Mouse (Mus musculus) lung, embryonic 16.5 days (tissue): ENCODE measurements around the gene Kif28. TPM values are rescaled to one million over a fixed set of nuclear protein-coding genes. Genes with fewer than 3 reads are reported as not detected.

Experiments
- ATAC-seq: fragments of 200-750 bp; cut with Nextera tagmentation; 2 replicates; pipeline ENCODE4 v1.8.0; 2017; ENCODE audit warnings: low read depth, mild to moderate bottlenecking, moderate library complexity
- H3K27ac ChIP-seq: fragments of 300-500 bp; sonication (generic); 2 replicates; pipeline ENCODE4 v1.5.1; 2014; ENCODE audit warnings: mild to moderate bottlenecking, control low read depth, low read length
- H3K27me3 ChIP-seq: fragments of 300-500 bp; sonication (generic); 2 replicates; pipeline ENCODE4 v1.6.1; 2014; ENCODE audit warnings: low read depth, low read length, mixed read lengths; ENCODE audit not compliant: control insufficient read depth, insufficient read depth
- H3K36me3 ChIP-seq: fragments of 300-500 bp; sonication (generic); 2 replicates; pipeline ENCODE4 v1.6.1; 2014; ENCODE audit warnings: low read length; ENCODE audit not compliant: control insufficient read depth, insufficient read depth
- H3K4me1 ChIP-seq: fragments of 300-500 bp; sonication (generic); replicated peaks from 2 replicates; pipeline ENCODE4 v1.6.1; 2014; ENCODE audit warnings: low read length, mixed read lengths; ENCODE audit not compliant: control insufficient read depth, insufficient read depth
- H3K4me2 ChIP-seq: fragments of 300-500 bp; sonication (generic); 2 replicates; pipeline ENCODE4 v1.6.1; 2014; ENCODE audit warnings: low read depth, low read length, control low read depth
- H3K4me3 ChIP-seq: fragments of 300-500 bp; sonication (generic); 2 replicates; pipeline ENCODE4 v1.5.1; 2014; ENCODE audit warnings: mild to moderate bottlenecking, low read length, control low read depth
- H3K9ac ChIP-seq: fragments of 300-500 bp; sonication (generic); 2 replicates; pipeline ENCODE4 v1.6.1; 2014; ENCODE audit warnings: low read length, control low read depth
- H3K9me3 ChIP-seq: fragments of 300-500 bp; sonication (generic); 2 replicates; pipeline ENCODE4 v1.6.1; 2016; ENCODE audit warnings: low read length; ENCODE audit not compliant: control insufficient read depth
- WGBS: fragments of 180-500 bp; shearing (Covaris S2); extraction: QIAGEN DNeasy Blood & Tissue Kit; methylation state at CpG from one replicate; pipeline ENCODE4 v1.1.7; 2014; 5-methylcytosine and 5-hydroxymethylcytosine counted together
- polyA plus RNA-seq: library from polyadenylated mRNA; unstranded; fragments of >200 nt; fragmentation: Nextera tagmentation; extraction: Ambion mirVana; gene quantifications from 2 replicates; pipeline ENCODE4 v1.2.1, GENCODE M21; 2015

The Kif28 gene
- polyA plus RNA-seq = 0.44 TPM in 1 of 2 replicates, not detected in the other

DNA sequence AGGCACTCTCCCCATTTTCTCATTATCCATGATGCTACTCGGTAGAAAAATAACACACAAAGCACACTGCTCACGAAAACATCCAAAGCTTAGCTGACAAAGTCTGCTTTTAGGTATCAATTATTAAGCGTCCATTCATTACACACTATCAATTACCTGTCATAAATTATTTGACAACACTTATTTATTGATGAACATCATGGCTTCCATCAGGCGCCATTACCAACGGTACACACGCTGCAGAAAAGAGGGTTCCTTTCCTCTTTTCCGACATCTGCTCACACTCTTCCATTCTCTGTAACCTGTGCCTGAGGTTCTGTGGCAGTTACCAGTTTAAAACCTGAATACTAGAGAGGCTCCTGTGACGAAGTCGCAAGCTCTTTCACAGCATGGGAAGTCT lies at the start of gene Kif28:
Gene Kif28, minus strand, starts transcription at position 101 of the 400 bp plus-strand sequence.
- Histone ChIP-seq H3K4me1 (no peaks in the 10 kb centered on the region), H3K4me2 (no peak within 1 kb of the TSS), H3K9ac (no peak within 1 kb of the TSS), H3K9me3 (no peaks in the 10 kb centered on the region), H3K27ac (no peak within 1 kb of the TSS), H3K27me3 (no peaks in the 10 kb centered on the region), H3K36me3 (peaks cover 29% of the 10 kb centered on the region), H3K4me3 (no peak within 1 kb of the TSS)
- ATAC-seq = no peak
- 92% methylated on average over 9 of the region's 9 CpGs for WGBS

DNA sequence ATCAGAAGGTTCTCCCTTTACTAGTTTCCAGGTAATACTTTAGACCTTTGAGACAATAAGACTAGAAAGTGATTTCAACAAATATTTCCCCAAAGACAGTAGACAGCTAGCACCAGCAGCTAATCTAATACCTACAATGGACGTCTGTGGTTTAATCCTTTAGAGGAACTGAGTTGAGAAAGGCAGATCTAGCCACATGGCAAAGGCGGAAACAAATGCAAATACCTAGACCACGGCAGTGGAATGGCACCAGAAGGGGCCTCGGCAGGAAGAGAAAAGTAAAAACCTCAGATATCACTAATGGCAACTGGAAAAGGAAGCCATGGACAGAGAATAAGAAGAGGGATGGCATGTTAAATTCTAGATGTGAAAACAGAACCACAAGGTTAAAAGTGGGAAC lies 42.2 kb upstream of the Kif28 start:
- Histone ChIP-seq H3K9me3 (no peaks in the 10 kb centered on the region), H3K4me2 (no peak overlapping the region), H3K27ac (no peak overlapping the region), H3K4me1 (no peaks in the 10 kb centered on the region), H3K9ac (no peak overlapping the region), H3K36me3 (peaks cover 42% of the 10 kb centered on the region), H3K4me3 (no peak overlapping the region), H3K27me3 (no peaks in the 10 kb centered on the region)
- no peak for ATAC-seq
- 83% methylated on average over 4 of the region's 4 CpGs for WGBS

DNA sequence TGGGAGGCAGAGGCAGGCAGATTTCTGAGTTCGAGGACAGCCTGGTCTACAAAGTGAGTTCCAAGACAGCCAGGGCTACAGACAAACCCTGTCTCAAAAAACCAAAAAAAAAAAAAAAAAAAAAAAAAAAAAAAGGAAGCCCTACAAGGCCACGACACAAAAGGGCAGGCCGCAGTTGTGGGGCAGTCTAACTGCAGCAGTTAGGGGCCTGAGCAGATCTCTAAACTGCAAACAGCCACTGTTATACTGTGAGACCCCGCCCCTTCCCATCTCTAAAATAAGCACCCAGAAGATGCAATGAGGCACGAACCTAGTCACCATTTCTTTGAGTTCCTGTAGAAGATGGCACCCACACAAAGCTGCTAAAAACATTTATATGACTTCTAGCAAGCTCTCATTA lies 40.4 kb upstream of the Kif28 start:
- H3K9me3 ChIP-seq = no peaks in the 10 kb centered on the region
- no peak overlapping the region for H3K4me2 ChIP-seq
- H3K4me3 ChIP-seq = no peak overlapping the region
- H3K27ac ChIP-seq = no peak overlapping the region
- no peak for ATAC-seq
- no peak overlapping the region for H3K9ac ChIP-seq
- no peaks in the 10 kb centered on the region for H3K4me1 ChIP-seq
- H3K36me3 ChIP-seq = peaks cover 45% of the 10 kb centered on the region
- H3K27me3 ChIP-seq = no peaks in the 10 kb centered on the region
- 89% methylated on average over 5 of the region's 5 CpGs for WGBS

DNA sequence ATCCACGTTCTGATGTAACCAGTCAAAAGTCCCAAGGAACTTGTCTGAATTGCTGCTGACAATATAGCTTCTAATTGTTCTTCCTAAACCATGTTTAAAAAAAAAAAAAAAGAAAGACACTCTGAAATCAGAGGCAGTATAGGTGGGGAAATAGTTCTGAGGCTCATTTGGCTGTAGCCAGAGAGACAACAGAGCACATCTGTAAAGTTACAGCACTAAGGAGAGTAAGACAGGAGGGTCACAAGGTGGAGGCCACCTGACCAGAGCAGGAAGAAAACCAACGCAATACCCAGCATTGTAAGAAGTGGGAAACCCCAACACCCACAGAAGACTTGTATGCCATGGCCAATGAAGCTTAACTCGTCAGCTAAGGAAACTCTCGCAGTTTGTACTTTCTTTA lies 39.0 kb upstream of the Kif28 start:
- Histone ChIP-seq H3K4me3 (no peak overlapping the region), H3K9me3 (no peaks in the 10 kb centered on the region), H3K27me3 (no peaks in the 10 kb centered on the region), H3K4me1 (no peaks in the 10 kb centered on the region), H3K27ac (no peak overlapping the region), H3K4me2 (no peak overlapping the region), H3K36me3 (peaks cover 43% of the 10 kb centered on the region), H3K9ac (no peak overlapping the region)
- no peak for ATAC-seq
- WGBS = 81% methylated on average over 4 of the region's 4 CpGs

DNA sequence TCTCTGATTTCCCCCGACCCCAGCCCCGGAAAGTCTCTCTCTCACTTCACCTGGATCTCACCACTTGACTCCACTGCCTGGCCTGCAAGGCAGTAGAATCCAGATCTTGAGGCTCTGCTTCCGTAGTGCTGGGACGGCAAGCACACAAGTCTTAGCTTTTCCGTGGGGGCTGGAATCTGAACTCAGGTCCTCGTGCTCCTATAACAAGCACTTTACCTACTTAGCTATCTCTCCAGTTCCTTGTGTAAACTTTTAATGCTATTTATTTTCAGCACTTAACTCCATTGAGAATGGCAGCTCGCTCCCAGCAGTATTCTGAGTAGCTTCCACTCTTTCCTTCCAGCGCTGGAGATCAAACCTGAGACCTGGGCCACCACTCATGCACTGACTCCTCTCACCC lies 31.8 kb upstream of the Kif28 start:
- H3K27me3 ChIP-seq = no peaks in the 10 kb centered on the region
- no peak overlapping the region for H3K27ac ChIP-seq
- H3K4me3 ChIP-seq = no peak overlapping the region
- no peak overlapping the region for H3K4me2 ChIP-seq
- H3K9ac ChIP-seq = no peak overlapping the region
- 69% methylated on average over 8 of the region's 8 CpGs for WGBS
- no peaks in the 10 kb centered on the region for H3K4me1 ChIP-seq
- peaks cover 44% of the 10 kb centered on the region for H3K36me3 ChIP-seq
- ATAC-seq = peak; percentile 81
- H3K9me3 ChIP-seq = no peaks in the 10 kb centered on the region

DNA sequence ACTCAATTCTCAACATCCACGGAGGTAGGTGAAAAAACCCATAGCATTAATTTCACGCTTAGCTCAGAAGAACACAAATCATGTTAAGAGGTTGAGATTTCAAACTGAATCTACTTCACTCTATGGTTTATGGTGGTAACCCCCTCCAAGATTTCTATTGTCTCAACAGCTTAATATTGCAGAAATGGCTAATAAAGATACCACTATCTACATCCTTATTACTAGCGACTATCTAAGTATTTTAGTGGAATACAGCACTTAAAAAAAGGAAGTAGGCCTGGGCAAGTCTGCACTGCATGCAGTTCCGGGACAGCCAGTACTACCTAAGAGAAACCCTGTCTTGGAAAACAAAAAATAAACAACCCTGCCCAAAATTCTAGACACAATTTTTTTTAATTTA lies 15.5 kb upstream of the Kif28 start:
- H3K27me3 ChIP-seq = no peaks in the 10 kb centered on the region
- H3K9ac ChIP-seq = no peak overlapping the region
- H3K4me3 ChIP-seq = no peak overlapping the region
- no peaks in the 10 kb centered on the region for H3K9me3 ChIP-seq
- H3K4me2 ChIP-seq = no peak overlapping the region
- H3K36me3 ChIP-seq = peaks cover 46% of the 10 kb centered on the region
- 92% methylated on average over 4 of the region's 4 CpGs for WGBS
- no peak overlapping the region for H3K27ac ChIP-seq
- H3K4me1 ChIP-seq = no peaks in the 10 kb centered on the region
- ATAC-seq = no peak

DNA sequence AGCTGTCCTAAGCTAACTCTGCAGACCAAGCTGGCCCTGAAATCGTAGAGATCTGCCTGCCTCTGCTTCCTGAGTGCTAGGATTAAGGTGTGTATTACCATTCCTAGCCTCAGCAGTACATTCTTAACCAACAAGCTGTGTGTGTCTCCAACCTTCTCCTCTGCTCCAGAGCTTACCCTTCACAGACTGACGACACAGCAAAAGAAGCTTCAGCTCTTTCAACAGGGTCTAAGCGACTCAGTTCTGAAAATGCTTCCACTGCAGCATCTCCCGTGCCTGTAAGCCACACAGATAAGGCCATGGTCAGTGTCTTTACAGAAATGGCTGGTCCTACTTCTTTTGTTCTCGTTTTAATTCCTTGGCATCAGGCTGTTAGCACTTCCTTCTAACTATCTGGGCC lies 15.0 kb upstream of the Kif28 start:
- WGBS = 90% methylated on average over 5 of the region's 5 CpGs
- no peak overlapping the region for H3K4me2 ChIP-seq
- H3K9ac ChIP-seq = no peak overlapping the region
- H3K4me1 ChIP-seq = no peaks in the 10 kb centered on the region
- H3K27ac ChIP-seq = no peak overlapping the region
- H3K9me3 ChIP-seq = no peaks in the 10 kb centered on the region
- H3K4me3 ChIP-seq = no peak overlapping the region
- peaks cover 44% of the 10 kb centered on the region for H3K36me3 ChIP-seq
- no peak for ATAC-seq
- H3K27me3 ChIP-seq = no peaks in the 10 kb centered on the region

DNA sequence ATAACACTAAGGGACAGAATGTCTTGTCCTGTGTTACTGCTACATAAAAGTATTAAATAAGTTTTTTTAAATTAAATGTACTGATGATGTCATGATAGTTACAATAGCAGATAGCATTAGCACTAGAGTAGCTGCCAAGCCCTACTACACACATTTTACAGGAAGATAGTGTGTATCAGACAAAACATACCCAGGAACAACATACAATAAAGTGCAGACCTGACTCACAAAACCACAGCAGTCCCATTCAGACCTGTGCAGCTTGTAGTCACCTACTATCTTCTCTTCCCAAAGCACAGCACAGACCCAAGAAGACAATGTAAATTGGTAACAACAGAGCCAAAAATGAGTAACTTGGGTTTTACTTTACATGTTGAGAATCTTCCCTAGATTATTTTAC lies 11.4 kb upstream of the Kif28 start:
- Histone ChIP-seq H3K36me3 (peaks cover 48% of the 10 kb centered on the region), H3K27ac (no peak overlapping the region), H3K4me3 (no peak overlapping the region), H3K9ac (no peak overlapping the region), H3K9me3 (no peaks in the 10 kb centered on the region), H3K4me2 (no peak overlapping the region), H3K4me1 (no peaks in the 10 kb centered on the region), H3K27me3 (no peaks in the 10 kb centered on the region)
- no peak for ATAC-seq

DNA sequence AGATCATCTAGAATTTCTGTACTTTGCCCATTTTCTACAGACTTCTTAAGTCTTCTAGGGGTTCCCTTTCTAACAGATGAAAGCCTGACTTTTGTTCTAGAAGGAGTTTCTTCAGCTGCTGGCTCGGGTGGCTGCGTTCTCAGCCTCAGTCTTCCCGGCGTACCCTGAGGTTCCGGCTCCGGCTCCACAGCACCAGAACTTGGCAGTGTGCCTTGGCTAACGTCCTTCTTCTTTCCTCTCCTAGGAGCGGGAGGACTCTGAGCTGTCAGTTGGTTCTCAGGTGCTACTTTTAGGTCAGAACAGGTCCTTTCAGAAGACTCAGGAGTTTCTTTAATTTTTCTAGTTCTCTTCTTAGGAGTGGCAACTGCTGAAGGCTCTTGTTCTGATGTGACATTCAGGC lies 7.9 kb upstream of the Kif28 start:
- no peak for ATAC-seq
- no peak overlapping the region for H3K4me2 ChIP-seq
- H3K9ac ChIP-seq = no peak overlapping the region
- no peak overlapping the region for H3K4me3 ChIP-seq
- no peaks in the 10 kb centered on the region for H3K27me3 ChIP-seq
- 92% methylated on average over 8 of the region's 8 CpGs for WGBS
- no peaks in the 10 kb centered on the region for H3K4me1 ChIP-seq
- H3K27ac ChIP-seq = no peak overlapping the region
- no peaks in the 10 kb centered on the region for H3K9me3 ChIP-seq
- H3K36me3 ChIP-seq = peaks cover 31% of the 10 kb centered on the region

DNA sequence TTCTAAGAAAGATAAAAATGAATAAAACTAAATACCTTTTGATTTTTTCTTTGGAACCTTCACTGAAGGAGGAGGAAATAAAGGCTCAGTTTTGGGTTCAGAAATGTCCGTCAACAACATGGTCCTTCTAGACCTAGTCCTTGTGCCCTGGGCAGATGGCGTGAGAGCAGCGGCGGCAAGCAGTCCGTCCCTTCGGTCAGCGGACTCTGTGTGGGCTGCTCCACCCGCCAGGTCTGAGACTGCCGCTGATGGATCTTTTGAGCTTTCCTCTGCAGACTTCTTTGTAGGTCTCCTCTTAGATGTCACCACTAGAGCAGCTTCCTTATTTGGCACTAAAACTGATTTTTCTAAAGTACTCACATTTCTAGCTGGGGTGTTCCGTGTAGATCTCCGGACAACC lies 7.2 kb upstream of the Kif28 start:
- Histone ChIP-seq H3K9me3 (no peaks in the 10 kb centered on the region), H3K36me3 (peaks cover 33% of the 10 kb centered on the region), H3K27me3 (no peaks in the 10 kb centered on the region), H3K27ac (no peak overlapping the region), H3K4me3 (no peak overlapping the region), H3K9ac (no peak overlapping the region), H3K4me2 (no peak overlapping the region), H3K4me1 (no peaks in the 10 kb centered on the region)
- WGBS = 96% methylated on average over 11 of the region's 11 CpGs
- no peak for ATAC-seq
